Mouse (Mus musculus): ENCODE data around the gene Tescl. TPM values are rescaled to one million over a fixed set of nuclear protein-coding genes. Genes with fewer than 3 reads are reported as not detected.
A peak's percentile ranks its signal among the peaks of the same experiment; 100 is the strongest.

Tescl gene
- polyA plus RNA-seq, 1 experiment = not detected

- Histone ChIP-seq H3K4me3 (ENCODE audit: insufficient read depth, low read length) (no peak overlapping the region), H3K27ac (ENCODE audit: insufficient read depth, low read length) (no peak overlapping the region), H3K4me1 (ENCODE audit: control insufficient read depth, insufficient read depth, low read length) (0 out of 2 replicates have a peak, but pooled peaks cover 2% of the 10 kb centered on the region)
- TF ChIP-seq CTCF (IDR thresholded peaks at IDR 0.05; ENCODE audit: borderline replicate concordance, insufficient read depth, low read length) (no peak), POLR2A (IDR thresholded peaks at IDR 0.05; ENCODE audit: low read depth, low read length) (no peak)
These were observed 39.0 kb upstream of the Tescl start for GRCm38 (mm10) chr7:24372786-24373185.

- H3K4me1 ChIP-seq (ENCODE audit: control insufficient read depth, insufficient read depth, low read length) = 0 out of 2 replicates have a peak, but pooled peaks cover 2% of the 10 kb centered on the region
- no peak overlapping the region for H3K27ac ChIP-seq (ENCODE audit: insufficient read depth, low read length)
- no peak overlapping the region for H3K4me3 ChIP-seq (ENCODE audit: insufficient read depth, low read length)
- TF ChIP-seq CTCF (IDR thresholded peaks at IDR 0.05; ENCODE audit: borderline replicate concordance, insufficient read depth, low read length) = no peak
- no peak for TF ChIP-seq POLR2A (IDR thresholded peaks at IDR 0.05; ENCODE audit: low read depth, low read length)
These were observed 38.6 kb upstream of the Tescl start for GRCm38 (mm10) chr7:24372300-24372699.

- H3K27ac ChIP-seq (ENCODE audit: insufficient read depth, low read length) = no peak overlapping the region
These were observed 38.0 kb upstream of the Tescl start for GRCm38 (mm10) chr7:24371809-24372145.

GRCm38 (mm10) chr7:24371012-24371808, 37.5 kb upstream of the Tescl start:
- H3K4me3 ChIP-seq (ENCODE audit: insufficient read depth, low read length) = no peak overlapping the region
- H3K27ac ChIP-seq (ENCODE audit: insufficient read depth, low read length) = no peak overlapping the region
- TF ChIP-seq CTCF (IDR thresholded peaks at IDR 0.05; ENCODE audit: borderline replicate concordance, insufficient read depth, low read length) = no peak
- no peak for TF ChIP-seq POLR2A (IDR thresholded peaks at IDR 0.05; ENCODE audit: low read depth, low read length)
- peaks cover 6% of the 10 kb centered on the region for H3K4me1 ChIP-seq (ENCODE audit: control insufficient read depth, insufficient read depth, low read length)

More at GRCm38 (mm10) chr7:24371809-24372145, 38.0 kb upstream of the Tescl start:
- Histone ChIP-seq H3K4me1 (ENCODE audit: control insufficient read depth, insufficient read depth, low read length) (0 out of 2 replicates have a peak, but pooled peaks cover 2% of the 10 kb centered on the region), H3K4me3 (ENCODE audit: insufficient read depth, low read length) (no peak overlapping the region)
- no peak for TF ChIP-seq POLR2A (IDR thresholded peaks at IDR 0.05; ENCODE audit: low read depth, low read length)
- no peak for TF ChIP-seq CTCF (IDR thresholded peaks at IDR 0.05; ENCODE audit: borderline replicate concordance, insufficient read depth, low read length)

- TF ChIP-seq CTCF (IDR thresholded peaks at IDR 0.05; ENCODE audit: borderline replicate concordance, insufficient read depth, low read length) = no peak
- TF ChIP-seq POLR2A (IDR thresholded peaks at IDR 0.05; ENCODE audit: low read depth, low read length) = no peak
- H3K4me1 ChIP-seq (ENCODE audit: control insufficient read depth, insufficient read depth, low read length) = peaks cover 11% of the 10 kb centered on the region
- H3K27ac ChIP-seq (ENCODE audit: insufficient read depth, low read length) = no peak within 1 kb of the TSS
- H3K4me3 ChIP-seq (ENCODE audit: insufficient read depth, low read length) = peak within 1 kb of the TSS; percentile 4; the same call in 1 of the 2 replicates
These were observed 36.2 kb upstream of the Tescl start, which contains the start of gene Kcnn4 for GRCm38 (mm10) chr7:24369731-24370541. TSS of gene Kcnn4 (plus strand) at chr7:24370263.

- TF ChIP-seq CTCF (IDR thresholded peaks at IDR 0.05; ENCODE audit: borderline replicate concordance, insufficient read depth, low read length) (no peak), POLR2A (IDR thresholded peaks at IDR 0.05; ENCODE audit: low read depth, low read length) (no peak)
- peaks cover 11% of the 10 kb centered on the region for H3K4me1 ChIP-seq (ENCODE audit: control insufficient read depth, insufficient read depth, low read length)
- H3K4me3 ChIP-seq (ENCODE audit: insufficient read depth, low read length) = no peak overlapping the region
- no peak overlapping the region for H3K27ac ChIP-seq (ENCODE audit: insufficient read depth, low read length)
These were observed 35.2 kb upstream of the Tescl start for GRCm38 (mm10) chr7:24368946-24369345.

- Histone ChIP-seq H3K4me3 (ENCODE audit: insufficient read depth, low read length) (no peak overlapping the region), H3K27ac (ENCODE audit: insufficient read depth, low read length) (no peak overlapping the region), H3K4me1 (ENCODE audit: control insufficient read depth, insufficient read depth, low read length) (peaks cover 11% of the 10 kb centered on the region)
- TF ChIP-seq CTCF (IDR thresholded peaks at IDR 0.05; ENCODE audit: borderline replicate concordance, insufficient read depth, low read length) (no peak), POLR2A (IDR thresholded peaks at IDR 0.05; ENCODE audit: low read depth, low read length) (no peak)
These were observed 34.5 kb upstream of the Tescl start for GRCm38 (mm10) chr7:24368226-24368625.

GRCm38 (mm10) chr7:24366716-24367632, 33.2 kb upstream of the Tescl start:
- Histone ChIP-seq H3K27ac (ENCODE audit: insufficient read depth, low read length) (peak overlapping the region; percentile 89; the same call in 1 of the 2 replicates), H3K4me3 (ENCODE audit: insufficient read depth, low read length) (no peak overlapping the region), H3K4me1 (ENCODE audit: control insufficient read depth, insufficient read depth, low read length) (peaks cover 11% of the 10 kb centered on the region)
- TF ChIP-seq POLR2A (IDR thresholded peaks at IDR 0.05; ENCODE audit: low read depth, low read length) = no peak
- no peak for TF ChIP-seq CTCF (IDR thresholded peaks at IDR 0.05; ENCODE audit: borderline replicate concordance, insufficient read depth, low read length)

Data from embryonic fibroblast, embryonic 13.5 days (primary cell).